Mouse (Mus musculus) monocyte, adult 5-6 weeks (primary cell): ENCODE measurements around the gene Emilin3. TPM values are rescaled to one million over a fixed set of nuclear protein-coding genes. Genes with fewer than 3 reads are reported as not detected.
A peak's percentile ranks its signal among the peaks of the same experiment; 100 is the strongest.

Experiments
- ATAC-seq: fragments of 153-309, 156-312 bp; replicated peaks from 2 replicates; pipeline ENCODE4 v1.8.0; 2017; ENCODE audit warnings: mild to moderate bottlenecking; ENCODE audit not compliant: low TSS enrichment, insufficient number of reproducible peaks, severe bottlenecking, poor library complexity, low FRiP score
- total RNA-seq: library from RNA; stranded (forward); fragments of 200-1000, 200-491, 200-594 nt; gene quantifications from 3 replicates; pipeline ENCODE4 v1.2.3, GENCODE M21; 2017

Gene Emilin3
- total RNA-seq, 1 experiment from 2014 or later: not detected

GRCm38 (mm10) chr2:160881462-160882101 is 30.5 kb downstream of the Emilin3 start:
- no peak for ATAC-seq

- ATAC-seq: no peak
Measured at GRCm38 (mm10) chr2:160880453-160881195, 31.5 kb downstream of the Emilin3 start, which contains the start of gene Lpin3. TSS of gene Lpin3 (plus strand) at chr2:160880670.

GRCm38 (mm10) chr2:160876115-160876514 is 36.0 kb downstream of the Emilin3 start:
- no peak for ATAC-seq

GRCm38 (mm10) chr2:160874231-160874877 is 37.8 kb downstream of the Emilin3 start:
- ATAC-seq: no peak

- ATAC-seq: peak; percentile 62; the same call in 1 of the 2 replicates
Measured at GRCm38 (mm10) chr2:160872890-160873382, 39.2 kb downstream of the Emilin3 start, which contains the start of gene Zhx3. TSS of gene Zhx3 (minus strand) at chr2:160872998.

- no peak for ATAC-seq
Measured at GRCm38 (mm10) chr2:160872395-160872794, 39.7 kb downstream of the Emilin3 start.

GRCm38 (mm10) chr2:160871310-160871709 is 40.8 kb downstream of the Emilin3 start:
- ATAC-seq: no peak

- ATAC-seq: no peak
Measured at GRCm38 (mm10) chr2:160869446-160869845, 42.7 kb downstream of the Emilin3 start.

GRCm38 (mm10) chr2:160865266-160865665 is 46.9 kb downstream of the Emilin3 start:
- no peak for ATAC-seq

- peak; percentile 66 for ATAC-seq
Measured at GRCm38 (mm10) chr2:160864112-160864511, 48.0 kb downstream of the Emilin3 start.

GRCm38 (mm10) chr2:160860363-160860762 is 51.8 kb downstream of the Emilin3 start:
- ATAC-seq: no peak

Other genes starting within 250 kb of the Emilin3 start
- gene Plcg1, start 181.0 kb downstream of the Emilin3 start, total RNA-seq: 7.9 to 14.9 TPM (median 14.5 TPM) in 3 replicates
- 1.6 to 4.1 TPM (median 2.0 TPM) in 3 replicates for gene Zhx3, start 39.3 kb downstream of the Emilin3 start, total RNA-seq
- gene Lpin3, start 31.7 kb downstream of the Emilin3 start, total RNA-seq: not detected in 3 replicates
- gene Chd6, start 196.7 kb upstream of the Emilin3 start, total RNA-seq: 30.0 to 80.8 TPM (median 51.0 TPM) in 3 replicates